Mouse (Mus musculus) gastrocnemius, postnatal 4 days (tissue): ENCODE measurements around the gene Cox6b2. TPM values are rescaled to one million over a fixed set of nuclear protein-coding genes. Genes with fewer than 3 reads are reported as not detected.
"Not testable (repeated sequence)": the region's sequence is repeated elsewhere in the genome, so short reads cannot be mapped to it uniquely, and the experiment has no call there.

Experiments used
- DNase-seq, 2 experiments: peaks; one replicate each; pipeline ENCODE4 v3.0.0; 2021 to 2022; ENCODE audit warnings: low spot score in 2 of 2, mixed read lengths in 2 of 2
- long read RNA-seq, 2 experiments: library from polyadenylated mRNA; stranded (forward); transcript quantifications; one replicate each; pipeline ENCODE4 v2.0.0; 2021
- total RNA-seq, 2 experiments: library from RNA; stranded (reverse); gene quantifications; 2 replicates each; pipeline ENCODE4 v1.2.3; 2021

The Cox6b2 gene
- total RNA-seq: 1 to 10 TPM; 7.6 to 8.0 TPM
- long read RNA-seq, experiment 1, partial matches to known transcripts: 0 of 2 reads
- long read RNA-seq, experiment 1, other reads (novel, unspliced or antisense): 0 of 2 reads
- long read RNA-seq, experiment 2, partial matches to known transcripts: 0 of 2 reads
- long read RNA-seq, experiment 2, other reads (novel, unspliced or antisense): 0 of 2 reads

GRCm38 (mm10) chr7:4752821-4753570, at the start of gene Cox6b2:
Gene Cox6b2 (minus strand): TSS chr7:4753094.
- peak; percentile 51 to 71 for DNase-seq

GRCm38 (mm10) chr7:4802247-4802646, 49.4 kb upstream of the Cox6b2 start:
- DNase-seq: no peak

- DNase-seq: no peak
Observed at GRCm38 (mm10) chr7:4795767-4796433, 43.0 kb upstream of the Cox6b2 start.

GRCm38 (mm10) chr7:4794631-4795168, 41.8 kb upstream of the Cox6b2 start:
- no peak for DNase-seq

GRCm38 (mm10) chr7:4793674-4794073, 40.8 kb upstream of the Cox6b2 start:
- DNase-seq: no peak

- DNase-seq: not testable (repeated sequence)
Observed at GRCm38 (mm10) chr7:4793248-4793647, 40.4 kb upstream of the Cox6b2 start.

- peak; percentile 88 to 94 for DNase-seq
Observed at GRCm38 (mm10) chr7:4792278-4793212, 39.7 kb upstream of the Cox6b2 start, which contains the start of gene Rpl28. Gene Rpl28 (plus strand): TSS chr7:4792874.

GRCm38 (mm10) chr7:4789436-4789935, 36.6 kb upstream of the Cox6b2 start, which contains the start of gene Tmem238:
Gene Tmem238 (minus strand): TSS chr7:4789656.
- DNase-seq: peak in 1 of 2 experiments; percentile 41

- DNase-seq: peak in 1 of 2 experiments; percentile 63
Observed at GRCm38 (mm10) chr7:4788499-4789435, 35.9 kb upstream of the Cox6b2 start.

- DNase-seq: no peak
Observed at GRCm38 (mm10) chr7:4783667-4784268, 30.9 kb upstream of the Cox6b2 start.

GRCm38 (mm10) chr7:4782759-4783158, 29.9 kb upstream of the Cox6b2 start, which contains the start of the genes Il11 and Tmem190:
Gene Il11 (minus strand): TSS chr7:4782859.
Gene Tmem190 (plus strand): TSS chr7:4782937.
- DNase-seq: no peak

- DNase-seq: no peak
Observed at GRCm38 (mm10) chr7:4782130-4782529, 29.2 kb upstream of the Cox6b2 start.

- no peak for DNase-seq
Observed at GRCm38 (mm10) chr7:4779921-4780320, 27.0 kb upstream of the Cox6b2 start.

- DNase-seq: no peak
Observed at GRCm38 (mm10) chr7:4777851-4778637, 25.1 kb upstream of the Cox6b2 start.

GRCm38 (mm10) chr7:4776861-4777830, 24.3 kb upstream of the Cox6b2 start:
- peak in 1 of 2 experiments; percentile 69 for DNase-seq

- DNase-seq: no peak
Observed at GRCm38 (mm10) chr7:4776131-4776530, 23.2 kb upstream of the Cox6b2 start.

GRCm38 (mm10) chr7:4771202-4771601, 18.3 kb upstream of the Cox6b2 start, which contains the start of gene Fam71e2:
Gene Fam71e2 (minus strand): TSS chr7:4771302.
- DNase-seq: no peak
